Mouse (Mus musculus) MEL (cell line): ENCODE measurements around the gene Epb41. TPM values are rescaled to one million over a fixed set of nuclear protein-coding genes. Genes with fewer than 3 reads are reported as not detected.

Source experiments
- DNase-seq: peaks from one replicate; pipeline ENCODE4 v3.0.0; 2011; ENCODE audit warnings: low read depth, low spot score
- H3K27ac ChIP-seq: 2 replicates; pipeline ENCODE4 v1.5.1; 2012; ENCODE audit warnings: low read depth, mild to moderate bottlenecking, control low read depth, low read length, moderate library complexity; ENCODE audit not compliant: control insufficient read depth
- H3K27me3 ChIP-seq, 2 experiments: fragments of 150-350 bp in 1 of 2; sonication (generic) in 1 of 2; 2 replicates each; pipeline ENCODE4 v1.6.1; 2012; ENCODE audit warnings: low read length in 2 of 2, mild to moderate bottlenecking in 2 of 2, improper control_type of control experiment in 1 of 2, moderate library complexity in 1 of 2; ENCODE audit not compliant: insufficient read depth in 2 of 2, control insufficient read depth in 1 of 2
- H3K36me3 ChIP-seq, 2 experiments: 2 replicates each; pipeline ENCODE4 v1.6.1; 2012 to 2014; ENCODE audit warnings: low read length in 2 of 2, improper control_type of control experiment in 1 of 2, inconsistent platforms in 1 of 2, mild to moderate bottlenecking in 1 of 2; ENCODE audit not compliant: insufficient read depth in 2 of 2, control insufficient read depth in 1 of 2
- H3K4me1 ChIP-seq, 2 experiments: fragments of 150-350 bp in 1 of 2; sonication (generic) in 1 of 2; 2 replicates each; pipeline ENCODE4 v1.6.1; 2012; ENCODE audit warnings: low read length in 2 of 2, improper control_type of control experiment in 1 of 2, mild to moderate bottlenecking in 1 of 2; ENCODE audit not compliant: insufficient read depth in 2 of 2, control insufficient read depth in 1 of 2
- H3K4me3 ChIP-seq, 2 experiments: fragments of 150-350 bp in 1 of 2; sonication (generic) in 1 of 2; 2 replicates each; pipeline ENCODE4 v1.5.1; 2012; ENCODE audit warnings: low read depth in 2 of 2, low read length in 2 of 2, mild to moderate bottlenecking in 2 of 2, moderate library complexity in 2 of 2, control low read depth in 1 of 2, improper control_type of control experiment in 1 of 2; ENCODE audit not compliant: control insufficient read depth in 1 of 2, insufficient read depth in 1 of 2
- H3K79me2 ChIP-seq: 2 replicates; pipeline ENCODE4 v1.6.1; 2012; ENCODE audit warnings: mild to moderate bottlenecking, low read length, moderate library complexity; ENCODE audit not compliant: control insufficient read depth, poor library complexity, insufficient read depth
- H3K9ac ChIP-seq: 2 replicates; pipeline ENCODE4 v1.6.1; 2012; ENCODE audit warnings: low read depth, mild to moderate bottlenecking, control low read depth, low read length, moderate library complexity; ENCODE audit not compliant: control insufficient read depth, poor library complexity, severe bottlenecking
- H3K9me3 ChIP-seq: fragments of 150-350 bp; sonication (generic); replicated peaks from 2 replicates; pipeline ENCODE4 v1.6.1; 2012; ENCODE audit warnings: mild to moderate bottlenecking, low read length, improper control_type of control experiment, moderate library complexity; ENCODE audit not compliant: insufficient read depth
- ELF1 ChIP-seq: IDR thresholded peaks from 2 replicates; pipeline ENCODE4 v1.6.1; 2014; ENCODE audit warnings: low read depth, mild to moderate bottlenecking, inconsistent platforms, low read length, improper control_type of control experiment, moderate library complexity
- GABPA ChIP-seq: IDR thresholded peaks from 2 replicates; pipeline ENCODE4 v1.6.1; 2012; ENCODE audit warnings: low read depth, mild to moderate bottlenecking, inconsistent platforms, low read length, improper control_type of control experiment, moderate library complexity
- HCFC1 ChIP-seq: IDR thresholded peaks from 2 replicates; pipeline ENCODE4 v1.6.1; 2012; ENCODE audit warnings: low read depth, mild to moderate bottlenecking, inconsistent platforms, low read length, improper control_type of control experiment, moderate library complexity
- MAFK ChIP-seq: IDR thresholded peaks from 2 replicates; pipeline ENCODE4 v1.6.1; 2011; ENCODE audit warnings: low read depth, mild to moderate bottlenecking, low read length, improper control_type of control experiment, borderline replicate concordance
- MAZ ChIP-seq: IDR thresholded peaks from 2 replicates; pipeline ENCODE4 v1.6.1; 2012; ENCODE audit warnings: low read depth, mild to moderate bottlenecking, inconsistent platforms, low read length, improper control_type of control experiment
- MYC ChIP-seq: IDR thresholded peaks from 2 replicates; pipeline ENCODE4 v1.6.1; 2011; ENCODE audit warnings: low read depth, mild to moderate bottlenecking, low read length, improper control_type of control experiment, moderate library complexity
- NELFE ChIP-seq: IDR thresholded peaks from 2 replicates; pipeline ENCODE4 v1.6.1; 2011; ENCODE audit warnings: low read depth, low read length, improper control_type of control experiment
- NRF1 ChIP-seq: IDR thresholded peaks from 2 replicates; pipeline ENCODE4 v1.6.1; 2014; ENCODE audit warnings: low read depth, mild to moderate bottlenecking, inconsistent platforms, low read length, improper control_type of control experiment, moderate library complexity; ENCODE audit not compliant: poor library complexity, insufficient read depth, severe bottlenecking
- SIN3A ChIP-seq: IDR thresholded peaks from 2 replicates; pipeline ENCODE4 v1.6.1; 2012; ENCODE audit warnings: low read length, improper control_type of control experiment, inconsistent platforms
- SMC3 ChIP-seq: IDR thresholded peaks from 2 replicates; pipeline ENCODE4 v1.6.1; 2011; ENCODE audit warnings: low read depth, low read length, improper control_type of control experiment
- TAL1 ChIP-seq: IDR thresholded peaks from 2 replicates; pipeline ENCODE4 v1.6.1; 2012; ENCODE audit warnings: mild to moderate bottlenecking, inconsistent platforms, low read length, moderate library complexity, mixed read lengths
- TBP ChIP-seq: IDR thresholded peaks from 2 replicates; pipeline ENCODE4 v1.8.0; 2011; ENCODE audit warnings: low read depth, low read length, improper control_type of control experiment
- TCF12 ChIP-seq: IDR thresholded peaks from 2 replicates; pipeline ENCODE4 v1.6.1; 2014; ENCODE audit warnings: low read depth, mild to moderate bottlenecking, inconsistent platforms, low read length, improper control_type of control experiment, moderate library complexity
- USF1 ChIP-seq: IDR thresholded peaks from 2 replicates; pipeline ENCODE4 v1.6.1; 2014; ENCODE audit warnings: low read depth, mild to moderate bottlenecking, inconsistent platforms, low read length, improper control_type of control experiment, moderate library complexity
- USF2 ChIP-seq, 2 experiments: IDR thresholded peaks; 2 replicates each; pipeline ENCODE4 v1.6.1; 2011 to 2012; ENCODE audit warnings: improper control_type of control experiment in 2 of 2, low read length in 2 of 2, borderline replicate concordance in 1 of 2, inconsistent platforms in 1 of 2, low read depth in 1 of 2, mild to moderate bottlenecking in 1 of 2; ENCODE audit not compliant: insufficient read depth in 1 of 2
- ZC3H11A ChIP-seq: IDR thresholded peaks from 2 replicates; pipeline ENCODE4 v1.6.1; 2012; ENCODE audit warnings: low read depth, mild to moderate bottlenecking, inconsistent platforms, low read length, improper control_type of control experiment
- ZKSCAN1 ChIP-seq: IDR thresholded peaks from 2 replicates; pipeline ENCODE4 v1.6.1; 2012; ENCODE audit warnings: low read depth, mild to moderate bottlenecking, inconsistent platforms, low read length, improper control_type of control experiment, moderate library complexity
- ZNF384 ChIP-seq: IDR thresholded peaks from 2 replicates; pipeline ENCODE4 v1.6.1; 2012; ENCODE audit warnings: low read depth, mild to moderate bottlenecking, inconsistent platforms, low read length, improper control_type of control experiment
- polyA plus RNA-seq, 2 experiments: library from polyadenylated mRNA; stranded (reverse) in 1 of 2; unstranded in 1 of 2; fragments of >175 nt in 1 of 2; fragments of >200 nt in 1 of 2; gene quantifications; 2 replicates each; pipeline versions ENCODE4 v1.2.1 to v1.2.4; 2012; ENCODE audit warnings: low replicate concordance in 2 of 2, low read depth in 1 of 2; ENCODE audit not compliant: insufficient read length in 2 of 2, insufficient read depth in 1 of 2, missing spikeins in 1 of 2
- total RNA-seq: library from RNA; depleted of rRNA; stranded (reverse); fragments of 300-350 nt; gene quantifications from 2 replicates; pipeline ENCODE4 v1.2.3, GENCODE M21; 2012

The Epb41 gene
- total and polyA plus RNA-seq, 3 experiments = 36.5 to 115 (median 44.3) TPM

DNA sequence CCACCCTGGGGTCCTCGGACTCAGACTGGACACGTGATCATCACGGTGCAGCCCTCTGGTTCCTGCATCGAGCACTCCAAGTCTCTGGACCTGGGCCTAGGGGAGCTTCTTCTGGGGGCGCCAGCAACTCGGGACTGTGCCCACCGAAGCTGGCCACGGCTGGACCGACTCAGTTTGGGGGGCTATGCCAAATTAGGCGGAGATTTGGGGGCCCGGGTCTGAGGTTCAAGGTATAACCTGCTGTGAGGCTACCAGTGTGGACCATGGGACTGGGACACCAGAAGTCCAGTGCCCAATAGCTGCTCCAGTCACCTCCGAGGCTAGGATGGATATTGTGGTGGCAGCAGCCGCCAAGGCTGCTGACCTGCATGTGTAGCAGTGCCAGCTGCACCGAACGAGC lies 152.7 kb downstream of the Epb41 start:
- no peak for DNase-seq
- Histone ChIP-seq H3K4me1 (no peaks in the 10 kb centered on the region), H3K79me2 (no peaks in the 10 kb centered on the region), H3K9ac (no peak overlapping the region), H3K4me3 (no peak overlapping the region), H3K36me3 (peaks cover 0 to 2% of the 10 kb centered on the region in 2 experiments; a peak in 1 of 4 replicates), H3K9me3 (no peaks in the 10 kb centered on the region), H3K27me3 (no peaks in the 10 kb centered on the region), H3K27ac (no peak overlapping the region)
- no peak for TF ChIP-seq USF1
- no peak for TF ChIP-seq GABPA
- no peak for TF ChIP-seq NELFE
- TF ChIP-seq HCFC1 = no peak
- no peak for TF ChIP-seq ZNF384
- no peak for TF ChIP-seq TBP
- TF ChIP-seq MAZ = no peak

DNA sequence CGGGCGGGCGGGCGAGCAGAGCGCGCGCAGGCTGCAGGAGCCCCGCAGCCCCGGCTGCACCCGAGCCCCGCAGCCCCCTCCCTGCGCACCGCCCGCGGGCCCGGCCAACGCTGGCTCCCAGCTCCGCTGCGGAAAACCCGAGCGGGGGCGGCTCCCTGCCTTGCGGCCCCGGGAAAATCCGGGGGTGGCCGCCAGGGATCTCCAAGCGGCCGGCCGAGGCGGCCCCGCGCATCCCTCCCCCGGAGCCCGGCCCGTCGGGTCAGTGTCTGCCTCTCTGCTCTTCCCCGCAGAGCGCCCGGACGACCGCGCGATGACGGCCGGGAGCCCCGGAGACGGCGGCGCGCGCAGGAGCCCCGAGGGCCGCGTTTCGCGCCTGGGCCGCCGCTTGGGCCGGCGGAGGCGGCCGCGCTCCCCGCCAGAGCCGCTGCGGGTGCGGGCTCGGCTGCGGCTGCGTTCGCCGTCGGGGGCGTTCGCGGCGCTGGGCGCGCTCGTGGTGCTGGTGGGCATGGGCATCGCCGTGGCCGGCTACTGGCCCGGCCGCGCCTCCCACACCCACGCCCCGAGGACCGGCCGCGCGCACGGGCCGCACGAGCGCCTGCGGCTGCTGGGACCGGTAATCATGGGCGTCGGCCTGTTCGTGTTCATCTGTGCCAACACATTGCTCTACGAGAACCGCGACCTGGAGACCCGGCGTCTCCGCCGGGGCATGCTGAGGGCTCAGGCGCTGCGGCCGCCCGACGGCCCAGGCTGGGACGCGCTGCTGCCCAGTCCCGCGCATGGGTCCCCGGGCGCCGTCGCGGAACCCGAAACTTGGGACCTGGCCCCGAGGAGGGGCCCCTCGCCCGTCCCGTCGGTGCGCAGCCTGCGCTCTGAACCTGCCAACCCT lies 153.4 kb downstream of the Epb41 start, which contains the start of gene Tmem200b:
TSS of gene Tmem200b (plus strand) at position 311 of the 886 bp plus-strand sequence.
- DNase-seq = no peak
- no peak within 1 kb of the TSS for H3K9ac ChIP-seq

DNA sequence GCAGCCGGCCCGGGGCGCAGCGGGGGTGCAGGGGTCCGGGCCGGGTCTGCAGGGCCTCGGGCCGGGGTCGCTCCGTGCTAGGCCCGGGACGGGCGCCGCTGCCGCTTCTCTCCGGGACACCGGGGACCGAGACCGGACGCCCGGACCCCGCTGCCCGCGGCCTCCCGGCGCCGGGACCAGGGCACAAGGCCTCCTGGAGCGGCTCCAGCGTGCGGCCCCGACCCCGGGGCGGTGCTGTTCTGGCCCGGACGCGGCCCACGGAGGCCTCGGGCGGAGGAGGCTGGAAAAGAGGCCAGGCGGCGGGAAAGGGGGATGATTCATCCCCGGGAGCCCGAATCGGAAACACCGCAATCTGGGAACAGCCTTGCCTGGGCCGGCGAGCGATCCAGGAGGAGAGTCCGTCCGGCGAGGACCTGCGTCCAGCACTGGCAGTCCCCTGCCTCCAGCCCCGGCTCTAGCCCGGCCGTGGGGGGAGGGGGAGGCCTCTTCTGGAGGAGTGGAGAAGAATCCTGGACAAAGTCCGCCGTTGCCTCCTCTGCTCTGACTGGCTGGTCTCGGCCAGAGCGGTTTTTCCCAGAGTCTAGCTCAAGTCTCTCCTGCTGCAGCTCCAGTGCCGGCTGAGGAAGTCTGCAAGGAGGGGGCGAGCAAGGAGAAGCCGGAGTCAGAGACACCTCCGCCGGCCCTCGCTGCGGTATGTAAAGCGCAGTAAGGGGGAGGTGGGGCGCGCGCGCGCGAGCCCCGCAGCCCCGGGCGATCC lies 154.3 kb downstream of the Epb41 start:
- no peaks in the 10 kb centered on the region; a peak in 1 of 4 replicates for H3K36me3 ChIP-seq

More for the DNA sequence above, 153.4 kb downstream of the Epb41 start, which contains the start of gene Tmem200b:
- Histone ChIP-seq H3K36me3 (peaks cover 0 to under 1% of the 10 kb centered on the region in 2 experiments; a peak in 1 of 4 replicates), H3K79me2 (no peaks in the 10 kb centered on the region), H3K4me3 (no peak within 1 kb of the TSS)
- TF ChIP-seq SIN3A = no peak
- no peak for TF ChIP-seq MYC
- TF ChIP-seq ZC3H11A = no peak
- TF ChIP-seq TAL1 = no peak
- TF ChIP-seq USF2 (IDR thresholded peaks at IDR 0.05; ENCODE audit: borderline replicate concordance in 1 of 2, insufficient read depth in 1 of 2, low read depth in 1 of 2, low read length in 2 of 2) = no peak
- TF ChIP-seq, all 39 proteins: peak for 0
- H3K27ac ChIP-seq = no peak within 1 kb of the TSS
- no peaks in the 10 kb centered on the region for H3K27me3 ChIP-seq
- H3K4me1 ChIP-seq = no peaks in the 10 kb centered on the region
- no peaks in the 10 kb centered on the region for H3K9me3 ChIP-seq

More for the DNA sequence above, 154.3 kb downstream of the Epb41 start:
- DNase-seq = no peak
- Histone ChIP-seq H3K9me3 (no peaks in the 10 kb centered on the region), H3K27me3 (no peaks in the 10 kb centered on the region), H3K4me3 (no peak overlapping the region), H3K4me1 (no peaks in the 10 kb centered on the region), H3K79me2 (no peaks in the 10 kb centered on the region), H3K9ac (no peak overlapping the region), H3K27ac (no peak overlapping the region)
- TF ChIP-seq ELF1 (no peak), TCF12 (no peak), NRF1 (no peak), SIN3A (no peak), TAL1 (no peak), ZKSCAN1 (no peak), MAFK (no peak), SMC3 (no peak)
